Mouse (Mus musculus) monocyte, adult 59 days (primary cell): Measurements from ENCODE around the gene Mki67. TPM values are rescaled to one million over a fixed set of nuclear protein-coding genes. Genes with fewer than 3 reads are reported as not detected.

Experiments used
- total RNA-seq, 2 experiments: library from RNA; stranded (reverse); gene quantifications; one replicate each; pipeline ENCODE4 v1.2.4; 2023

Gene Mki67
- 1 to 10 TPM; 5.3 to 6.2 TPM for total RNA-seq

DNA sequence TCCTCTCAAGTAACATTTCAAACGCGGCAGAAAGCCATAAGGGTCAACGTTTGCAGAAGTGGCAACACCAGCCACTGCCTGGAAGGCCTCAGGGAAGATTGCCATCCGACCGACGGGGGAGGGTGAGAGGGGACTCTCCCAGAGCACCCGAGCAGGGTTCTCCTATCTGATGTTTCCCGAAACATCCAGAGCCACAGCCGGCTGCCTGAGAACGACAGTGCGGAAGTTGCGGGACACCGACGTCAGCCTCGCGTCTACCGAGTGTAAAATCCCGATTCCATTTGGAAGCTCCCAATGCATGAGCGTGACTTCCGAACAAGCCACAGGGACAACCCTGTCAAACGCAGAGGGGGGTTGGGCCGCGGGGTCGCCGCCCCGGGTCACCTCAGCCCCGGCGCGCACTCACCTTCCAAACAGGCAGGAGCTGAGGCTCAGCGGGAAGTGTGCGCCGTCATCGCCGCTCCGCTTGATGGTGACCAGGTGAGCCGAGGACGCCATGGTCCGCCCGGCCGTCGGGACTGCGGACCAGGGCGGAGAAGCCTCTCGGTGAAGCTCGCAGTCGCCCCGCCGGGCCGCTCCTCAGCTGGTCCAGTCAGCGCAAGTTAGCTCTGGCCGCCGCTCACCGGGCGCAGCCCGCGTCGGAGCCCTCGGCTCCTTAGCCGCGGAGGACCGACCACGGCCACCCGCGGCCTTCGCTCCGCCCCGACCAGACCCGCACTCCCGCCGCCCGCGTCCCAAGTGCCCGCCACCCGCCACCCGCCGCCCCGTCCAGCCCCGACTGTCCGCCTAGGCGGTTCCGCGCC, at the start of gene Mki67:
TSS of gene Mki67 (minus strand) at position 720 of the 803 bp plus-strand sequence.

Other genes with a start within 250 kb of the Mki67 start
- not detected for gene Clrn3, start 187.7 kb downstream of the Mki67 start, total RNA-seq
- gene Ptpre, start 178.9 kb downstream of the Mki67 start, total RNA-seq = 100 to 1,000 TPM; 137 to 145 TPM